Mouse (Mus musculus) olfactory bulb, adult 2 months (tissue): Measurements from ENCODE around the gene Pik3cd.

Experiments
- CTCF ChIP-seq: fragments of 200-500 bp; IDR thresholded peaks from 2 replicates; pipeline ENCODE4 v1.5.1; 2012; ENCODE audit warnings: low read depth, mild to moderate bottlenecking, low read length, moderate library complexity; ENCODE audit not compliant: insufficient read depth
- POLR2A ChIP-seq: fragments of 200-500 bp; IDR thresholded peaks from 2 replicates; pipeline ENCODE4 v1.6.1; 2012; ENCODE audit warnings: mild to moderate bottlenecking, low read depth, low read length, moderate library complexity; ENCODE audit not compliant: insufficient read depth

GRCm38 (mm10) chr4:149675378-149676261 lies 26.8 kb downstream of the Pik3cd start:
- TF ChIP-seq CTCF (no peak), POLR2A (0 out of 2 replicates have a peak, but pooled peaks have one; percentile 9)
